Mouse (Mus musculus) stomach, postnatal 0 days (tissue): ENCODE data around the gene Alox15.

Experiments
- CTCF ChIP-seq: IDR thresholded peaks from 2 replicates; pipeline ENCODE4 v1.5.1; 2016; ENCODE audit warnings: antibody characterized with exemption, low read depth, mild to moderate bottlenecking, moderate library complexity
- EP300 ChIP-seq: optimal IDR thresholded peaks from 2 replicates; pipeline ENCODE3; 2016; ENCODE audit warnings: antibody characterized with exemption

GRCm38 (mm10) chr11:70372849-70373557 lies 21.2 kb upstream of the Alox15 start:
- TF ChIP-seq EP300 = no peak
- TF ChIP-seq CTCF = no peak
